Mouse (Mus musculus) midbrain, postnatal 0 days (tissue): ENCODE measurements around the gene Slc27a1. TPM values are rescaled to one million over a fixed set of nuclear protein-coding genes. Genes with fewer than 3 reads are reported as not detected.

Experiments
- ATAC-seq: fragments of 200-750 bp; cut with Nextera tagmentation; 2 replicates; pipeline ENCODE4 v1.8.0; 2017; ENCODE audit warnings: moderate number of reproducible peaks, mild to moderate bottlenecking, moderate TSS enrichment, moderate library complexity; ENCODE audit not compliant: low FRiP score
- DNase-seq: peaks from one replicate; pipeline ENCODE4 v3.0.0-alpha.2; 2015; ENCODE audit warnings: low spot score
- H3K27ac ChIP-seq: fragments of 300-500 bp; sonication (generic); 2 replicates; pipeline ENCODE4 v1.5.1; 2014; ENCODE audit warnings: low read depth, mild to moderate bottlenecking, low read length, mixed read lengths
- H3K27me3 ChIP-seq: fragments of 300-500 bp; sonication (generic); 2 replicates; pipeline ENCODE4 v1.6.1; 2014; ENCODE audit warnings: low read length, control low read depth, mixed read lengths; ENCODE audit not compliant: insufficient read depth
- H3K36me3 ChIP-seq: fragments of 300-500 bp; sonication (generic); 2 replicates; pipeline ENCODE4 v1.6.1; 2014; ENCODE audit warnings: low read length, control low read depth, mixed read lengths; ENCODE audit not compliant: insufficient read depth
- H3K4me1 ChIP-seq: fragments of 300-500 bp; sonication (generic); 2 replicates; pipeline ENCODE4 v1.6.1; 2014; ENCODE audit warnings: mild to moderate bottlenecking, control low read depth, antibody characterized with exemption, low read length, mixed read lengths; ENCODE audit not compliant: insufficient read depth
- H3K4me2 ChIP-seq: fragments of 300-500 bp; sonication (generic); 2 replicates; pipeline ENCODE4 v1.6.1; 2014; ENCODE audit warnings: low read depth, mild to moderate bottlenecking, low read length, mixed read lengths; ENCODE audit not compliant: poor library complexity, severe bottlenecking
- H3K4me3 ChIP-seq: fragments of 300-500 bp; sonication (generic); 2 replicates; pipeline ENCODE4 v1.5.1; 2014; ENCODE audit warnings: low read depth, mild to moderate bottlenecking, low read length, moderate library complexity
- H3K9ac ChIP-seq: fragments of 300-500 bp; sonication (generic); replicated peaks from 2 replicates; pipeline ENCODE4 v1.6.1; 2014; ENCODE audit warnings: mild to moderate bottlenecking, low read length, moderate library complexity, mixed read lengths; ENCODE audit not compliant: poor library complexity, severe bottlenecking
- H3K9me3 ChIP-seq: fragments of 300-500 bp; sonication (generic); 2 replicates; pipeline ENCODE4 v1.6.1; 2016; ENCODE audit warnings: low read length, control low read depth
- CTCF ChIP-seq: IDR thresholded peaks from 2 replicates; pipeline ENCODE4 v1.5.1; 2016; ENCODE audit warnings: antibody characterized with exemption, mild to moderate bottlenecking
- WGBS: fragments of 180-500 bp; shearing (Covaris S2); extraction: QIAGEN DNeasy Blood & Tissue Kit; methylation state at CpG from one replicate; pipeline ENCODE4 v1.1.7; 2014; 5-methylcytosine and 5-hydroxymethylcytosine counted together
- polyA plus RNA-seq: library from polyadenylated mRNA; unstranded; fragments of >200 nt; fragmentation: Nextera tagmentation; extraction: Ambion mirVana; gene quantifications from 2 replicates; pipeline ENCODE4 v1.2.1, GENCODE M21; 2015
- total RNA-seq: library from RNA; depleted of rRNA; stranded (reverse); fragments of >200 nt; gene quantifications from 2 replicates; pipeline ENCODE4 v1.2.3, GENCODE M21; 2014

The Slc27a1 gene
- total and polyA plus RNA-seq, 2 experiments from 2014 or later = 99.7 to 160 TPM

DNA sequence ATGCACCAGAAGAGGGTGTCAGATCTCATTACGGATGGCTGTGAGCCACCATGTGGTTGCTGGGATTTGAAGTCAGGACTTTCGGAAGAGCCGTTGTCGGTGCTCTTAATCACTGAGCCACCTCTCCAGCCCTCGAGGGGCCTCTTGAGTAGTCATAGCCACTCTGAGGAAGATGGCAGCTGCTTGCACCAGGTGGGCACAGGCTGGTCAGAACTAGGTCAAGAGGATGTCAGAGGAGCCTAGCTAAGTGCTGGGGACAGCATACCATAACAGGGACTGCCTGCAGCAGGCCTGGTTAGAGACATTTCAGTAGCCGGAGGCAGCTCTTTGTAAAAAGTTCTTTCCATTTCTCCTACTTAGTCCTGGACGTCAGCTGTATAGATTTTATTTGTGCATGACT, 17.9 kb upstream of the Slc27a1 start:
- ATAC-seq (no peak), DNase-seq (no peak)
- no peak for TF ChIP-seq CTCF
- no peak overlapping the region for H3K9ac ChIP-seq
- H3K4me1 ChIP-seq = no peaks in the 10 kb centered on the region
- no peak overlapping the region for H3K27ac ChIP-seq
- H3K27me3 ChIP-seq = 0 out of 2 replicates have a peak, but pooled peaks cover 3% of the 10 kb centered on the region
- H3K4me2 ChIP-seq = no peak overlapping the region
- no peaks in the 10 kb centered on the region for H3K9me3 ChIP-seq
- H3K4me3 ChIP-seq = no peak overlapping the region
- H3K36me3 ChIP-seq = peaks cover 21% of the 10 kb centered on the region
- WGBS = 76% methylated on average over 7 of the region's 7 CpGs

DNA sequence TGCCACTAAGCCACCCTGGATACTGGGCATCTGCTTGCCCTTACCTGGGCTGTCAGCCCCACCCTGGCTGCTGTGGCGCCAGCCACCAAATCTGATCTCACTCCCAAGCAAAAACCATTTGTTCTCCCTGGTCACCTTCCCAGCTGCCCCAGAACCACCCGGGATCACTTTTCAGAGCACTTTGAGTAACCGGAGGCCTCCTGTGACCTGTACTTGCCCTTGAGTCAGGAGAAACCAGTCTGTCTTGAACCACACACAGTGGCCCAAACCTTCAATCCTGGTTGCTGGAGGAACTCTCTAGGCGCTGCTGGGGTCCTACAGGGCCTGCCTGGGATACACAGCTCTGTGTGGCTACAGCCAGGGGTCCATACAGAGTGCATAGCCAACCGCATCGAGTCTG, 15.9 kb upstream of the Slc27a1 start:
- Histone ChIP-seq H3K4me3 (no peak overlapping the region), H3K9me3 (no peaks in the 10 kb centered on the region), H3K27me3 (peaks cover 23% of the 10 kb centered on the region), H3K4me2 (no peak overlapping the region), H3K9ac (no peak overlapping the region), H3K36me3 (peaks cover 9% of the 10 kb centered on the region), H3K27ac (no peak overlapping the region), H3K4me1 (no peaks in the 10 kb centered on the region)
- no peak for ATAC-seq
- whole genome bisulfite sequencing = 76% methylated on average over 6 of the region's 6 CpGs
- TF ChIP-seq CTCF = no peak
- DNase-seq = no peak

DNA sequence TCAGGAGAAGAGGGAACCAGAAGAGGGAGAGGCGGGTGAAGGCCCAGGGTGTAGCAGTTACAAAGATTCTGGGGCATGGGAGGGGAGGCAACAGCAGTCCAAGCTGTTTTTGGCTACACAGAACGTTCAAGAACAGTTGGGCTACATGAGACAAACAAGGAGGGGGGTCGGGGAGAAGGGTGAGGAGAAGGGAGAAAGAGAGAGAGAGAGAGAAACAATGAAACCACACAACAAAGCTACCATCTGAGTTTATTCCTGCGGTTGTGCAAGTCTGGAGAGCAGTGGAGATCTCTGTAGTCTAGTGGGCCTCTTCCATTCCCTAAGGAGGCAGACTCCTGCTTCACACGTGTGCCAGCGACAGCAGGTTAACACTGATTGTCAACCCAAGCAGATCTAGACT, 14.7 kb upstream of the Slc27a1 start:
- Histone ChIP-seq H3K4me3 (no peak overlapping the region), H3K36me3 (no peaks in the 10 kb centered on the region), H3K4me1 (peaks cover 5% of the 10 kb centered on the region; the same call in 1 of the 2 replicates), H3K27me3 (peaks cover 35% of the 10 kb centered on the region), H3K4me2 (no peak overlapping the region), H3K9me3 (no peaks in the 10 kb centered on the region), H3K9ac (no peak overlapping the region), H3K27ac (no peak overlapping the region)
- ATAC-seq (no peak), DNase-seq (no peak)
- TF ChIP-seq CTCF = no peak
- 66% methylated on average over 6 of the region's 6 CpGs for WGBS

DNA sequence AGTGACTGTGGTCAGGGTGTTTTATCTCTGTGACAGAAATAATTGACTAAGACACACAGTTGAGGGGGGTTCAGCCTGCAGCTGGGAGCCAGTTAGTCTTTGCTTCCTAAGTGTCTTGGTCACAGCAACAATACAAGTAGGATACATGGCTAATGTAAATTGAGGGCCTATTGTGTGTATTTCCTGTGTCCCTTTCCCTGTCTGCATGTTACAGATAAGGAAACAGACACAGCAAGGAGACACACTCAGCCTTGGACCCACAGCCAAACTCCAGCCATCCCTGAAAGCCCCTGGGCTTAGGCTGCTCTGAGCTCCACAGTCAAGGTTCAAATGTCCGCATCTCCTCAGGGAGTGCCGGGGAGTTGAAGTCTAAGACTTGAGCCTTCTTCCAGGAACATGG, 14.0 kb upstream of the Slc27a1 start:
- Histone ChIP-seq H3K4me1 (peaks cover 8% of the 10 kb centered on the region; the same call in 1 of the 2 replicates), H3K36me3 (no peaks in the 10 kb centered on the region), H3K9ac (no peak overlapping the region), H3K27ac (no peak overlapping the region), H3K4me3 (no peak overlapping the region), H3K9me3 (no peaks in the 10 kb centered on the region), H3K4me2 (no peak overlapping the region), H3K27me3 (peaks cover 42% of the 10 kb centered on the region)
- DNase-seq (no peak), ATAC-seq (no peak)
- no peak for TF ChIP-seq CTCF
- WGBS = 93% methylated on average over 2 of the region's 2 CpGs

DNA sequence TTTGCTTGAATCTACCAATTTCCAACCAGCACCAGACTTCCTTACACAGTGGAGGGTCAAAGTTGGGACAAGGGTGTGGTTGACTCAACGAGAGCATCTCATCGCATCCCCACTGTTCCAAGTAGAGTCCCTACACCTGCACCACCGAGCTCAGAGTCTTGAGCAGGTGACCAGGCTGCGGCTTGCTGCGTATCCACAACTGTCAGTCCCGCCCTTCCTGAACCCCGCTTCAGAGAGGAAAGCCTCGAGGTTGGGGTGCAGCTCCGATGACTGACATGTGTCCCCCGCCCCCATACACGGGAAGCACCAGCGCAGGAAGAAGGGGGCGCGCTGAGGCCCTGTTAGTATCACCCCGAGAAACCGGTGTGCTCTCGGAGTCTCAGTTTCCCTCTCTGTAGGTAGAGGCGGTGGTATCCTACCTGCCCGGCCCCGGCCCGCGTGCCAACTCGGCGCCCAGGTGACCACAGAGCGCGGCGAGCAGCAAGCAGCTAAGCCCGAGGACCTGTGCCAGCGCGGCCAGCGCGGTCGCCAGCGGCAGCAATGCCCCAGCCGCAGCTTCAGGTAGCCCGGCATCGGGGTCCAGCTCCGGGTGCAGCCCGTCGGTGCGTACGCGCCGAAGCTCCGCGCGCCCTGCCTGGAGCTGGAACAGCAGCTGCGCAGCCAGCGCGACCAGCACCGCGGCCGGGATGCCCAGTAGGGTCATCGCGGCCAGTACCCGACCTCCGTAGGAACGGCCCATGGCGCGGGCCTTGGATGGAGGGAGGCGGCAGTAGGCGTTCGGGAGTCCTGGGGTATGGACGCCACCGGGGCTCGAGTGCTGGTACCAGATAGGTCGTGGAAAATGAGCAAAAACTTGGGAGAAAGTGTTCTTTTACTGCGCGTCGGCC, 10.4 kb upstream of the Slc27a1 start, which contains the start of gene Tmem221:
Tmem221 (minus strand) TSS at position 801 of the 887 bp plus-strand sequence.
- 5% methylated on average over 66 of the region's 70 CpGs for WGBS
- DNase-seq = no peak

More for the DNA sequence above, 10.4 kb upstream of the Slc27a1 start, which contains the start of gene Tmem221:
- no peak within 1 kb of the TSS for H3K9ac ChIP-seq
- ATAC-seq = peak; percentile 10; the same call in 1 of the 2 replicates
- H3K27ac ChIP-seq = no peak within 1 kb of the TSS
- H3K36me3 ChIP-seq = no peaks in the 10 kb centered on the region
- peaks cover 8% of the 10 kb centered on the region; the same call in 1 of the 2 replicates for H3K4me1 ChIP-seq
- H3K27me3 ChIP-seq = peaks cover 70% of the 10 kb centered on the region
- no peaks in the 10 kb centered on the region for H3K9me3 ChIP-seq
- no peak for TF ChIP-seq CTCF
- H3K4me3 ChIP-seq = peak within 1 kb of the TSS; percentile 19
- peak within 1 kb of the TSS; percentile 23 for H3K4me2 ChIP-seq
